Mouse (Mus musculus): Measurements from ENCODE around the gene Rnf145.

The Rnf145 gene

DNA sequence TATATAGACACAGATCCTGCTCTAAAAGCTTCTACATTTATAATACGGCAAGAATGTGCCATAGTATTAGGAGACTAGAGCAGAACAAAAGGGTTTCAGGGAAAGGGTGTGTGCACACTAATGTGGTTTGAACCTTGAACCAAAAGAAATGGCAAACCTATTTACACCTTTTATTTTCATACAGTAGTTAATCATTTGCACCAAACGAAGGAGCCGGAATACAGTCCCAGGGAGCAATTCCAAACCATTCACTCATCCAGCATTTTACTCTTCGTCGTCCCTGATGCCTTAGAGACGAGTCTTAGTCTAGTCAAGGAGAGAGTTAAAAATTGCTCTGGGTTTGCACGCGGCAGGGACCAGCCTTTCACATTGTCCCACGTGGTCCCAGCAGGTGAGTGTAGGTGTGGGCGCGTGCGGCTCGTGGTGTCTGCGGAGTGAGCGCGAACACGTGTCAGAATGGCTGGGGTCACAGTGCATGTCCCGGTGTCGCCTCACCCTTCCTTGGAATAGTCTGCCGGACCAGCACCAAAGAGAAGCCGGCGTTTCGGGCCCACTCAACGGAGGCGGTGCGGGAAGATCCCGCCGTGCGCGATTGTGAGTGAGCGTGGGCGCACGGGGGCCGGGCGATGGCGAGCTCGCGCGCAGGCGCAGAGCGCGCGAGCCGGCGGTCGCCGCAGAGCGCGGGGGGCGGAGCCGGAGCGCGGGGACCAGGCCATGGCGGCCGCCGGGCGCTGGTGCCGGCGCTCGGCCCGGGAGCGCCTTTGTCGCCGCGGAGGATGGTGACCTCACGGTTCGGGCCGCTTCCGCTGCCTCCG is at the start of gene Rnf145:
TSS of gene Rnf145 (plus strand) at position 684 of the 815 bp plus-strand sequence.
- in situ Hi-C loops (cut with MboI; ENCODE audit: low sequenced_read_pairs): no loop called here

DNA sequence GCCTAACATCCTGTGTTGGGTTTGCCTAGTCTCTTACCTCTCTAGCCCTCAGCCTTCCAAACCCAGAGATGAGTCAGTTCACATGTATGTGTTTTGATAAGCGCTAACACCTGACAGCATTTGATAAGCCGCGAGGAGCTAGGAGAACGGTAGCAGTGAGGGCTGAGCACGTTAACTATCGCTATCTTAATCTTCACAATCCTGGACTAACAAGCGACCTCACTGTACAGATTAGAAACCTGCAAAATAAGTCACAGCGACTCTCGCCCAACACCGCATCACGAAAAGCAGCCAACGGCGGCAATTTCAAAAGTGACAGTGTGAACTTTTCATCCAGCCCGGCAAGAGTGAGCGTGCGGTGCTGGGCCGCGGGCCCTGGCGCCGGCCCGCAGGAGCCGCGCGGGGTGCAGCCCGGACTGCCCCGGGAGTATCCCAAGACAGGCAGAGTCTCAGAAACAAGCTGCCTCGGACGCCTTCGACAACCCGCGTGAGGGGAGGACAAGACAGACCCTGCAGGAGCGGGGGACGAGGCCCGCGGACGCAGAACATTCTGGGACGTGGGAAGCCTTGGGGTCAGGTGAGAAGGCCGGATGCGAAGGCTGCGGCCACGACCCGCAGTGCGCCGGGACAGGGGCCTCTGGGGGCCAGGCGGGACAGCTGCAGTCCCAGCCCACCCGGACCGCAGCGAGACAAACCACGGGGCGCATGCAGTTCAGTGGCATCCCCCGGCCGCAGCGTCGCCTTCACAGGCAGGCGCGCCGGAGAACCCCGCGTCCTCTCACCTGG is 48.9 kb upstream of the Rnf145 start:
- in situ Hi-C loops (cut with MboI; ENCODE audit: low sequenced_read_pairs): no loop called here

- in situ Hi-C loops (cut with MboI; ENCODE audit: low sequenced_read_pairs): no loop called here
Observed at GRCm38 (mm10) chr11:44470432-44471336, 48.1 kb upstream of the Rnf145 start, which contains the start of gene Ublcp1. Gene Ublcp1 (minus strand): TSS chr11:44470498.

- in situ Hi-C loops (cut with MboI; ENCODE audit: low sequenced_read_pairs): no loop called here
Observed at GRCm38 (mm10) chr11:44471337-44471995, 47.3 kb upstream of the Rnf145 start.

DNA sequence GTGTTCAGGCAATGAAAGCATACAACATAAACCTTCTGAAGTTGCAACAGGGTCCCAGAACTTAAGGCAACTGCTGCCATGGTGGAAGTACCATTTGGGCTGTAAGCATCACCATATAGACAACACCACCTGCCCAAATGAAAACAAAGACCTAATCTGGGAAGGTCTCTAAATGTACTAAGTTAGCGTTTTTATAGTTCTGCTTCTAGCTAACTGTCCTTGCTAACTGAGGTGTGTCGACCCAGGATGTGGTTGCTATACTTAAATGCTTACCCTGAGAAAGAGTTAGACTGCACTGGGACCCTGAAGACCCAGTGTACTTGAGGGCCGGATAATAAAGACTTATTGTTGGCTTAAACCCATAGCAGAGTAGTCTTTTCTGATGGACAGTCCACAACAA is 43.3 kb upstream of the Rnf145 start:
- in situ Hi-C loops (cut with MboI; ENCODE audit: low sequenced_read_pairs): no loop called here

GRCm38 (mm10) chr11:44476445-44476844 is 42.3 kb upstream of the Rnf145 start:
- in situ Hi-C loops (cut with MboI; ENCODE audit: low sequenced_read_pairs): no loop called here

GRCm38 (mm10) chr11:44478382-44478781 is 40.4 kb upstream of the Rnf145 start:
- in situ Hi-C loops (cut with MboI; ENCODE audit: low sequenced_read_pairs): no loop called here

DNA sequence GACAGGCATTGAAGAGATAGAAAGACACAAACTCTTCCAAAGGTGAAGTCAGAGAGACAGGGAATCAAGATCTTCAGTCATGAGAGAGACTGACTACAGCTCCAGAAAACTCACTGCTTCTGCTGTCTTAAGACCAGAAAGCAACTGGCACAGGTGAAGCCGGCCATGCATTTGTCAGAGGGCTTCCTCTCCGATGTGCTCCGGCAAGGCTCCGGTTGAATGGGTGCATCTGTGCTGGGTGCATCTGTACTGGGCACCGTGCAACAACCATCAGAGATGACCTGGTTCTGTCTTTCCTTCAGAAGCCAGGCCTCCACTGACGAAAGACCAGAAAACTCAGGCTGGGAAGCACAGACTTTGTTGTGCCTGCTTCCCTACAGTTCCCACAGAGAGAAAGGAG is 38.5 kb upstream of the Rnf145 start:
- in situ Hi-C loops (cut with MboI; ENCODE audit: low sequenced_read_pairs): no loop called here

GRCm38 (mm10) chr11:44485089-44485736 is 33.6 kb upstream of the Rnf145 start:
- in situ Hi-C loops (cut with MboI; ENCODE audit: low sequenced_read_pairs): no loop called here

GRCm38 (mm10) chr11:44489117-44489516 is 29.6 kb upstream of the Rnf145 start:
- in situ Hi-C loops (cut with MboI; ENCODE audit: low sequenced_read_pairs): no loop called here

GRCm38 (mm10) chr11:44494643-44495323 is 24.0 kb upstream of the Rnf145 start:
- in situ Hi-C loops (cut with MboI; ENCODE audit: low sequenced_read_pairs): no loop called here

DNA sequence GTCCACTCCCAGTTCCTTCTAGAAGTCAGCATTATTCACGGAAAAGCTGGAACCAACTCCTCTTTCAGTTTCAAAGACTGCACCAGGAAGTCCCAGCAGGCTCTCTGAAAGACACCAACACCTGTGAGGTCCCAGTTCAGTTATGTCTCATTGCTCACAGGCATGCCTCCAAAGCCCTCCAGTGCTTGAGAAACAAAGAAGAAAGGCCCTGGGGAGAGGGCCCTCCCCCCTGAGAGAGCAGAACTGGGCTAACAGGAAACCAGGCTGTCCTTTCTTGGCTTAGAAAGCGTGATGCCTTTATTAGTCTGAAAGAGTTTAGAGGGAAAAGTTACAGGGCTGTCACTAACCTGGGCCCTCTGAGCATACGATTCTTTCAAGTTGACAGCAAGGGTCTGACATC is 22.5 kb upstream of the Rnf145 start:
- in situ Hi-C loops (cut with MboI; ENCODE audit: low sequenced_read_pairs): no loop called here

DNA sequence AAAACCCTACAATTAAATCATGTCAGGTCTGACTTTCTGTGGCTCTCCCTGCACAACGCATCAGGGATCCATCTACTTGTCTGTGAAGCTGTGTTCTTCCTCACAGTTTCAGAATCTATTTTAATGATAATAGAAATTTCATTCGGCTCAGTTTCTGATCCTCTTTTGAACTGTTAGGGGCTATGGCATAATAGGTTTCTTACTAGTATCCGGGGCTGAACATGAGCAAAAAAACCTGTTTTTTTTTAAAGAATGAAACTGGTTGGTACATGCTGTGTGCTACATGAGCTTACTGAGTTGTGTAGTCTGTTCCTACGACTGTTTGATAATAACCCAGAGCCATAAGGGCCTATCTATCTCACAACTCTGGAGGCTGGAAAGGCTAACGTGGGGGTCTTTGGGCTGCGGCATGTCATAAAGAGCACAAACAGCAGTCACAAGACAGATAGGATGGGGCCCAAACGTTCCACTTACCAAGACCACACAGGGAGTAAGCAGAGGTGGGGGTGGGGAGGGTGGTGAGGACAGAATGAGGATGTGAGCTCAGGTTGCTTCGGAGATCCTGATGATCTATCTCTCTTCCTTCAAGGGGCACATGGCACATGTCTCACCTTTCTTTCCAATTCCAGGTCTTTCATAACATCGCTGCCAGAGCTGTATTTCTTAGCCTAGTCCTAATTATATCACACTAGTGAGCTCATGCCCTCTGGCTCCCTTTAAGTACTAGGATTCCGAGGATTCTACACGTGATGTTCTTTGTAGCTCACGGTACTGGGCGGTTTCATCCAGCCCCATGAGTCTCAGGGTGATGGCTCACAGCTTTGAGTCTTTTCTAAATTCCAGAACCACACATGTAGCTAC is 20.1 kb upstream of the Rnf145 start:
- in situ Hi-C loops (cut with MboI; ENCODE audit: low sequenced_read_pairs): no loop called here

DNA sequence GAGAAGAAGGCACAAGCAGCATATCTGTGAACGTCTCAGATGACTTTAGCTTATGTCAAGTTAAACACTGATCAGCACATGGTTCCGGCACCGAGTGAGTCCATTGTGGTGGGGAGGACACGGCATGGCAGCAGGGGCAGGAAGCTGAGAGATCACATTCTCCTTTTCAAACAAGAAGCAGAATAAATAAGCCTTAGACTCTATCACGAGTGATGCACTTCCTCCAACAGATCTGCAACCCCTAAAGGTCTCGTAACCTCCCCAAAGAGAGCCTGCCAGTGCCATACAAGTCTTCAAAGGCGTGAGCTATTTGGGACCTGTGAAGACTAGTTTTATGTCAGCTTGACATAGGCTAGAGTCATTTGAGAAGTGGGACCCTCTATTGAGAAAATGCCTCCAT is 17.8 kb upstream of the Rnf145 start:
- in situ Hi-C loops (cut with MboI; ENCODE audit: low sequenced_read_pairs): no loop called here

- in situ Hi-C loops (cut with MboI; ENCODE audit: low sequenced_read_pairs): no loop called here
Observed at GRCm38 (mm10) chr11:44501477-44501876, 17.3 kb upstream of the Rnf145 start.

- in situ Hi-C loops (cut with MboI; ENCODE audit: low sequenced_read_pairs): no loop called here
Observed at GRCm38 (mm10) chr11:44502931-44503330, 15.8 kb upstream of the Rnf145 start.

- in situ Hi-C loops (cut with MboI; ENCODE audit: low sequenced_read_pairs): no loop called here
Observed at GRCm38 (mm10) chr11:44504146-44504545, 14.6 kb upstream of the Rnf145 start.

DNA sequence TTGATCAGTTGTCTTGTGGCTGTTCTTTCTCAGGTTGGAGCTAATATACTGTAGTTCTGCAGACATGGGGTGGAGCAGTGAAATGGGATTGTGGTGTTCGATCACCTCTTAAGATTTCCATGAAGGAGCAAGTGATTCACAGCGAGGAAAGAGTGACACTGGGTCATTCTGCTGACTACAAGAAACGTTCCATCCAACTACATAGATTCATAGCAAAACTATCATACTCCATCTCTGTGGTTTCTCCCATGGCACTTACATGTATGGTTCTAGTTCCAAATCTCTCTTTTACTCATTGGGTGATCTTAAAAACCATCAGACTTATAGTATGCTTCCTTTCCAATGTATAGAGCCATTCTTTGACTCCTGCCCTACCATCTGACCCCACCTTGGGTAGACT is 14.0 kb upstream of the Rnf145 start:
- in situ Hi-C loops (cut with MboI; ENCODE audit: low sequenced_read_pairs): no loop called here

All from CH12F3 (cell line).